Mouse (Mus musculus): ENCODE results near the gene Dnah17.

- no peak for TF ChIP-seq CTCF (IDR thresholded peaks at IDR 0.05)
- TF ChIP-seq POLR2A (IDR thresholded peaks at IDR 0.05; ENCODE audit: insufficient read depth, low read depth, low read length): no peak
- no peak for TF ChIP-seq EP300 (IDR thresholded peaks at IDR 0.05; ENCODE audit: insufficient read depth, low read depth, low read length)
These were observed 62.8 kb downstream of the Dnah17 start for GRCm38 (mm10) chr11:118067588-118067987.

Measured in heart, adult 2 months (tissue).